Mouse (Mus musculus) lung, adult 2 months (tissue): ENCODE results near the gene Idh3b.

ENCODE experiments used
- CTCF ChIP-seq: fragments of 200-500 bp; IDR thresholded peaks from 2 replicates; pipeline ENCODE4 v1.5.1; 2011; ENCODE audit warnings: mild to moderate bottlenecking, low read length, control low read depth; ENCODE audit not compliant: insufficient read depth
- POLR2A ChIP-seq: fragments of 200-500 bp; IDR thresholded peaks from 2 replicates; pipeline ENCODE4 v1.6.1; 2011; ENCODE audit warnings: low read depth, mild to moderate bottlenecking, control low read depth, low read length, borderline replicate concordance; ENCODE audit errors: extremely low read depth

DNA sequence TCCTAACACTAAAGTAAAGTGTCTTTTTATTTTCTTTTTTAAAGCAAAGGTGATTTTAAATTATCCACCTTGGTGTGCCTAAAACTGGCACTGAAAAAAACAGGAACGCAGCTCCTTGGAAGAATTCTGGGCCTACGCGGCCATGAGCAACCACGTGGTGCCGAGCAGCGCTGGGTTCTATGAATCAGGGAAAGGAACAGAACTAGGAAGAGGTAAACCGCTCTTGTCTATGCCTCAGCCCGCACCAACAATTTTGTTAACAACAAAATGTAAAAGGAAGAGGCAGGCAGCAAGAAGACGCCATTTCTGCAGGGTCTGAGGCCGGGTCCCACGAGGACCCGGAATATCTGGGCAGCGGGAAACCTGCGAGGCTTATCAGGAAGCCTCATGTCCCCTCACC lies 10.6 kb downstream of the Idh3b start:
- no peak for TF ChIP-seq CTCF
- no peak for TF ChIP-seq POLR2A
